In the genomic region with DNA sequence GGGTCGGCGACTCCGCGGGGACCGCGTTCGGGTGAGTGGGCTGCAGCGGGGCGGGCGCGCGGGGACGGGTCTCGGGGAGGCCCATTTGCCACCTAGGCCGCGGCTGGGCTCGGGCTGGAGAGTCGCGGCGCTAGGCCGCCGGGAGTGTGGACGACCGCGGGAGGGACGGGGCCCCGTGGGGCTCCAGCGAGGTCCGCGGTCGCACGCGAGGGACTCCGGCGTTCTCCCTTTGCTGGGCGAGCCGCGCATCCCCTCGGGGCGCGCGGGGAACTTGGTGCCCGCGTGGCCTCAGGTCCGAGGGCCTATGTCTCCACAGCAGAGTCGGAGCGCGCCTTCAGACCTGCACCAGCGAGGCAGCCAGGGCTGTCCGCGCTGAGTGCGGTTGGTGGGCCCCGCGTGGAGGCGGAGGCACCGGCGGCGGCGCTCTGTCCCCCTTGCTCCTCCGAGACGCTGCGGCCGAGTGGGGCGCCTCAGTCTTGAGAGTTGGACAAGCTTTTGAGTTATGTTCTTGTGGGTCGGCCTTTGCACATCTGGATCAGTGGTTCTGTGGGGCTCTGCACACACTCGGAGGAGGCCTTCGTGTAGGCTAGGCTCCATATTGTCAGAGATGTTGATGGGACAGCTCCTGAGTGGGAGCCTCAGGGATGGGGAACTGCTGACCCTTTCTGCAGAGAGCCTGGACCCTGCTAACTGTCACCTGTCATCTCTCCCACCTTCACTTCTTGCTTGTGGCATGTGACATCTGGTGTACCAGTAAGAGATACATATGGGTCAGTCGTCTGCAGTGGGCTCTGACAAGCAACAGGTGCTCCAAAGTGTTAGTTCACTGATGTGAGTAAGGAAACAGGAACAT, we compare ENCODE assay signal across 8 mouse cellular contexts. TPM values are rescaled to one million over a fixed set of nuclear protein-coding genes. Genes with fewer than 3 reads are reported as not detected.
A peak's percentile ranks its signal among the peaks of the same experiment; 100 is the strongest.
DNase-seq lines count a peak whose midpoint lies in the region; ATAC-seq and TF ChIP-seq lines count a peak whose summit lies in the region.

No protein-coding gene starts in this region.

- no peaks in the 10 kb centered on the region for H3K27me3 ChIP-seq in cerebellum, adult 2 months (ENCODE audit: control insufficient read depth, insufficient read depth, low read length)
- no peaks in the 10 kb centered on the region for H3K27me3 ChIP-seq in heart, embryonic 16.5 days (ENCODE audit: control insufficient read depth, insufficient read depth, low read length)
- no peaks in the 10 kb centered on the region for H3K27me3 ChIP-seq in liver, postnatal 0 days (ENCODE audit: insufficient read depth, low read length)
- H3K27me3 ChIP-seq in small intestine, adult 2 months (ENCODE audit: control insufficient read depth, insufficient read depth, low read length), result no peaks in the 10 kb centered on the region

- H3K9me3 ChIP-seq in heart, embryonic 16.5 days (replicated peaks; ENCODE audit: control insufficient read depth, low read length), result no peaks in the 10 kb centered on the region
- no peaks in the 10 kb centered on the region for H3K9me3 ChIP-seq in liver, postnatal 0 days (ENCODE audit: low read length)

- no peak for TF ChIP-seq EP300 in liver, postnatal 0 days (IDR thresholded peaks at IDR 0.05; ENCODE audit: low read depth)

- DNase-seq in cerebellum, adult 2 months, result no peak
- DNase-seq in cerebellum, adult 18-20 months, result no peak
- DNase-seq in urinary bladder, postnatal 25 days (ENCODE audit: low spot score), result peak; percentile 29
- DNase-seq in urinary bladder, adult 2 months (ENCODE audit: low spot score), result no peak
- no peak for DNase-seq in liver, postnatal 0 days
- no peak for DNase-seq in ovary, postnatal 36 days (ENCODE audit: low spot score)

- no peaks in the 10 kb centered on the region for H3K36me3 ChIP-seq in heart, embryonic 16.5 days (ENCODE audit: control insufficient read depth, insufficient read depth)
- H3K36me3 ChIP-seq in liver, postnatal 0 days (replicated peaks; ENCODE audit: insufficient read depth, low read length), result no peaks in the 10 kb centered on the region
- no peaks in the 10 kb centered on the region for H3K36me3 ChIP-seq in small intestine, adult 2 months (ENCODE audit: control insufficient read depth, insufficient read depth, low read length)

- H3K27ac ChIP-seq in cerebellum, adult 2 months (ENCODE audit: insufficient read depth, low read length), result peak overlapping the region; percentile 5; the same call in 1 of the 2 replicates
- H3K27ac ChIP-seq in heart, embryonic 16.5 days (ENCODE audit: low read length), result peak overlapping the region; percentile 76
- H3K27ac ChIP-seq in liver, postnatal 0 days (ENCODE audit: low read depth), result peak overlapping the region; percentile 79
- H3K27ac ChIP-seq in small intestine, adult 2 months (ENCODE audit: insufficient read depth, low read depth, low read length), result peak overlapping the region; percentile 44

- peak; percentile 13 for ATAC-seq in heart, embryonic 16.5 days (replicated peaks; ENCODE audit: extremely low read depth, insufficient read depth, low FRiP score)
- ATAC-seq in liver, postnatal 0 days, result peak; percentile 34

- peaks cover 20% of the 10 kb centered on the region for H3K4me1 ChIP-seq in cerebellum, adult 2 months (ENCODE audit: control insufficient read depth, insufficient read depth, low read length)
- H3K4me1 ChIP-seq in heart, embryonic 16.5 days (ENCODE audit: control insufficient read depth, insufficient read depth, low read length), result peaks cover 35% of the 10 kb centered on the region
- H3K4me1 ChIP-seq in liver, postnatal 0 days (ENCODE audit: insufficient read depth), result peaks cover 30% of the 10 kb centered on the region
- H3K4me1 ChIP-seq in small intestine, adult 2 months (ENCODE audit: control insufficient read depth, insufficient read depth, insufficient read length, low read length), result peaks cover 27% of the 10 kb centered on the region

- peak overlapping the region; percentile 81 for H3K4me3 ChIP-seq in cerebellum, adult 2 months (replicated peaks; ENCODE audit: insufficient read depth, low read depth, low read length)
- H3K4me3 ChIP-seq in heart, embryonic 16.5 days (ENCODE audit: low read length), result peak overlapping the region; percentile 82
- peak overlapping the region; percentile 85 for H3K4me3 ChIP-seq in liver, postnatal 0 days (ENCODE audit: low read depth, low read length)
- H3K4me3 ChIP-seq in small intestine, adult 2 months (ENCODE audit: low read depth, low read length), result peak overlapping the region; percentile 89

- TF ChIP-seq POLR2A in cerebellum, adult 2 months (IDR thresholded peaks at IDR 0.05; ENCODE audit: borderline replicate concordance, insufficient read depth, low read length), result no peak
- TF ChIP-seq POLR2A in small intestine, adult 2 months (IDR thresholded peaks at IDR 0.05; ENCODE audit: low read depth, low read length), result no peak

- peak overlapping the region; percentile 83 for H3K4me2 ChIP-seq in heart, embryonic 16.5 days (ENCODE audit: low read depth, low read length)
- H3K4me2 ChIP-seq in liver, postnatal 0 days (ENCODE audit: low read depth, low read length), result peak overlapping the region; percentile 92

- WGBS in cerebellum, adult 2 months, result under 1% methylated on average over 64 of the region's 68 CpGs
- WGBS in heart, embryonic 16.5 days, result under 1% methylated on average over 62 of the region's 68 CpGs
- WGBS in liver, postnatal 0 days (ENCODE audit: insufficient replicate concordance), result under 1% methylated on average over 35 of the region's 68 CpGs
- under 1% methylated on average over 67 of the region's 68 CpGs for WGBS in small intestine, adult 2 months

- TF ChIP-seq CTCF in cerebellum, adult 2 months (IDR thresholded peaks at IDR 0.05; ENCODE audit: borderline replicate concordance, insufficient read depth, low read depth, low read length), result no peak
- TF ChIP-seq CTCF in liver, postnatal 0 days (IDR thresholded peaks at IDR 0.05; ENCODE audit: low read depth), result no peak
- TF ChIP-seq CTCF in small intestine, adult 2 months (IDR thresholded peaks at IDR 0.05; ENCODE audit: extremely low read depth, insufficient read length, insufficient replicate concordance, low read depth, low read length), result no peak

- H3K9ac ChIP-seq in heart, embryonic 16.5 days (ENCODE audit: low read length), result peak overlapping the region; percentile 84
- peak overlapping the region; percentile 86 for H3K9ac ChIP-seq in liver, postnatal 0 days (replicated peaks)

RNA-seq across cellular contexts. Expression of a gene that starts 0.6 kb away (rescaled TPM):
- 64.3 and 69.6 TPM in 2 replicates for polyA plus RNA-seq in cerebellum, adult 2 months (2012; rRNA removed)
- polyA plus RNA-seq in urinary bladder, adult 2 months (2012; rRNA removed), result 87.1 and 92.1 TPM in 2 replicates
- 35.0 TPM in 2 replicates for polyA plus RNA-seq in heart, embryonic 16.5 days (2015; fragmentation: Nextera tagmentation; extraction: Ambion mirVana)
- polyA plus RNA-seq in liver, postnatal 0 days (2015; fragmentation: Nextera tagmentation; extraction: Ambion mirVana), result 9.6 and 10.5 TPM in 2 replicates
- 14.1 and 18.1 TPM in 2 replicates for polyA plus RNA-seq in small intestine, adult 2 months (2012; rRNA removed)

RNA-seq across cellular contexts. Expression of a gene that starts 15.4 kb away (rescaled TPM):
- 21.1 and 25.4 TPM in 2 replicates for polyA plus RNA-seq in cerebellum, adult 2 months (2012; rRNA removed)
- 2.9 and 3.2 TPM in 2 replicates for polyA plus RNA-seq in urinary bladder, adult 2 months (2012; rRNA removed)
- 0.20 TPM in 1 of 2 replicates, not detected in the other for polyA plus RNA-seq in heart, embryonic 16.5 days (2015; fragmentation: Nextera tagmentation; extraction: Ambion mirVana)
- not detected in 2 replicates for polyA plus RNA-seq in liver, postnatal 0 days (2015; fragmentation: Nextera tagmentation; extraction: Ambion mirVana)
- 0.06 and 0.08 TPM in 2 replicates for polyA plus RNA-seq in small intestine, adult 2 months (2012; rRNA removed)

RNA-seq across cellular contexts. Expression of a gene that starts 49.3 kb away (rescaled TPM):
- 28.5 and 28.7 TPM in 2 replicates for polyA plus RNA-seq in cerebellum, adult 2 months (2012; rRNA removed)
- polyA plus RNA-seq in urinary bladder, adult 2 months (2012; rRNA removed), result 25.0 and 33.0 TPM in 2 replicates
- polyA plus RNA-seq in heart, embryonic 16.5 days (2015; fragmentation: Nextera tagmentation; extraction: Ambion mirVana), result 30.2 and 30.8 TPM in 2 replicates
- 9.6 and 9.8 TPM in 2 replicates for polyA plus RNA-seq in liver, postnatal 0 days (2015; fragmentation: Nextera tagmentation; extraction: Ambion mirVana)
- 6.3 and 10.2 TPM in 2 replicates for polyA plus RNA-seq in small intestine, adult 2 months (2012; rRNA removed)

RNA-seq across cellular contexts. Expression of a gene that starts 51.6 kb away (rescaled TPM):
- polyA plus RNA-seq in cerebellum, adult 2 months (2012; rRNA removed), result 111 and 114 TPM in 2 replicates
- polyA plus RNA-seq in urinary bladder, adult 2 months (2012; rRNA removed), result 84.3 and 84.4 TPM in 2 replicates
- 133 and 148 TPM in 2 replicates for polyA plus RNA-seq in heart, embryonic 16.5 days (2015; fragmentation: Nextera tagmentation; extraction: Ambion mirVana)
- polyA plus RNA-seq in liver, postnatal 0 days (2015; fragmentation: Nextera tagmentation; extraction: Ambion mirVana), result 91.9 and 98.0 TPM in 2 replicates
- 103 and 148 TPM in 2 replicates for polyA plus RNA-seq in small intestine, adult 2 months (2012; rRNA removed)

Comparison
In these comparisons a context has a peak if more than half of its experiments do, and no peak if none do; other contexts are left out.
1. H3K27ac ChIP-seq: peak in every context shown above with its lines; median percentile 79 in liver, postnatal 0 days; 76 in heart, embryonic 16.5 days; 44 in small intestine, adult 2 months; 5 in cerebellum, adult 2 months.